Mouse (Mus musculus) stomach, postnatal 0 days (tissue): ENCODE results near the gene Dbh.

ENCODE experiments used
- CTCF ChIP-seq: IDR thresholded peaks from 2 replicates; pipeline ENCODE4 v1.5.1; 2016; ENCODE audit warnings: antibody characterized with exemption, low read depth, mild to moderate bottlenecking, moderate library complexity
- EP300 ChIP-seq: optimal IDR thresholded peaks from 2 replicates; pipeline ENCODE3; 2016; ENCODE audit warnings: antibody characterized with exemption

DNA sequence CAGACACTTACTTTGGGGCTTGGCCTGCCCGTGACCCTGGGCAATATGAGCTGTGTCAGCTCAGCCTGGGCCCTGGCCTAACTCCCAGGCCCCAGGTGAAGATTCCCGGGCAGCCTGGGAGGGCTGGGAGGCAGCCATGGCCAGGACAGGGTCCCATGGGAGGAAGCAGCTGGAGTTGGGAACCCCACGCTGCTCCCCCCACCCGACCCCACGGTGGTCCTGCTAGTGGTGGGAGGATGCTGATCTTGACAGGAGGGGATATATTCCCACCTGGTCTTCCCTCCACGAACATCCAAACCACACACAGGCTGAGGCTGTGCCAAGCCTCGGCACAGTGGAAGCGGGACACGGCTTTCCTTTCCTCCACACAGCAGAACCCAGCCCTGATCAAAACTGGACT lies 44.3 kb downstream of the Dbh start:
- TF ChIP-seq CTCF (no peak), EP300 (no peak)
